Mouse (Mus musculus): ENCODE data around the gene Gm10197.

GRCm38 (mm10) chr19:53394552-53394951, 23.0 kb upstream of the Gm10197 start:
- TF ChIP-seq GATA1 (IDR thresholded peaks at IDR 0.05; ENCODE audit: borderline replicate concordance, low read length), result no peak
- no peak for TF ChIP-seq FLI1 (IDR thresholded peaks at IDR 0.05; ENCODE audit: low read length)
